12 mouse cellular contexts compared by ENCODE assay signal in the genomic region with DNA sequence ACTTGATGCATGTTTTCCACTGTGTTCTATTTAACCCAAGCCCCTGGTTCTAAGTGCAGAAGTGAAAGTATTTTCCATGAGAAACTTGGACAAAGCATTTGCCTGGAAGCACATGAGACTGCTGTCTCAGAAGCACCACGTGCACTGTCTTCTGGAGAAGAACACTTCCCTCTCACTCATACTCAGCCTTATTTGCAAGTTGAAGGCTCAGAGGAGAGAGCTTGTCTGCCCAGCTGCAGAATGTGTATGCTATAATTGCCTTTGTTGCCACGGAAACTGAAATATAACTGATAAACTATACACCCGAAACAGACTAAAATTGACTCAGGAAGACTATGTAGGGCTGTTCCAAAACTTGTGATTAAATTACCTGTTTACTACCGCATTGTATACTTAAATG.
A peak's percentile ranks its signal among the peaks of the same experiment; 100 is the strongest.
DNase-seq lines count a peak whose midpoint lies in the region; ATAC-seq and TF ChIP-seq lines count a peak whose summit lies in the region.
"Had no signal": no experiment of that assay in that cellular context is flagged by ENCODE, and none has a peak within 500 bp of the region (broad histone marks: within the 10 kb centered on the region; RNA-seq: fewer than 3 reads in every experiment).

No protein-coding gene starts in this region.

- TF ChIP-seq CTCF in lung, postnatal 0 days (IDR thresholded peaks at IDR 0.05), result no peak

- H3K27ac ChIP-seq in lung, postnatal 0 days (ENCODE audit: low read length), result no peak overlapping the region
- H3K27ac ChIP-seq in embryonic facial prominence, embryonic 14.5 days (replicated peaks; ENCODE audit: low read depth, low read length), result no peak overlapping the region
- no peak overlapping the region for H3K27ac ChIP-seq in heart, embryonic 10.5 days
- H3K27ac ChIP-seq: liver, embryonic 13.5 days; neural tube, embryonic 13.5 days had no signal

- no peaks in the 10 kb centered on the region for H3K36me3 ChIP-seq in lung, postnatal 0 days (ENCODE audit: insufficient read depth, low read length)
- H3K36me3 ChIP-seq in embryonic facial prominence, embryonic 14.5 days (ENCODE audit: control insufficient read depth, insufficient read depth, low read length), result no peaks in the 10 kb centered on the region
- H3K36me3 ChIP-seq in heart, embryonic 10.5 days, result no peaks in the 10 kb centered on the region
- H3K36me3 ChIP-seq: liver, embryonic 13.5 days; neural tube, embryonic 13.5 days had no signal

- H3K27me3 ChIP-seq in lung, postnatal 0 days (replicated peaks; ENCODE audit: insufficient read depth, low read length), result no peaks in the 10 kb centered on the region
- H3K27me3 ChIP-seq in embryonic facial prominence, embryonic 14.5 days (replicated peaks; ENCODE audit: control insufficient read depth, insufficient read depth, low read length), result no peaks in the 10 kb centered on the region
- no peaks in the 10 kb centered on the region for H3K27me3 ChIP-seq in heart, embryonic 10.5 days (ENCODE audit: insufficient read depth, poor library complexity, severe bottlenecking)
- H3K27me3 ChIP-seq: liver, embryonic 13.5 days; neural tube, embryonic 13.5 days had no signal

- H3K4me1 ChIP-seq in lung, postnatal 0 days (ENCODE audit: insufficient read depth, low read depth, low read length), result no peaks in the 10 kb centered on the region
- H3K4me1 ChIP-seq in embryonic facial prominence, embryonic 14.5 days (ENCODE audit: control insufficient read depth, insufficient read depth, low read length), result no peaks in the 10 kb centered on the region
- H3K4me1 ChIP-seq in heart, embryonic 10.5 days, result no peaks in the 10 kb centered on the region
- H3K4me1 ChIP-seq: liver, embryonic 13.5 days; neural tube, embryonic 13.5 days had no signal

- peak; percentile 10 for DNase-seq in lung, postnatal 0 days (ENCODE audit: low spot score)
- no peak for DNase-seq in lung, postnatal 10 days
- DNase-seq in embryonic facial prominence, embryonic 14.5 days (ENCODE audit: low spot score), result peak; percentile 8
- peak; percentile 3 for DNase-seq in layer of hippocampus, adult 9-10 months (ENCODE audit: low spot score)
- peak; percentile 35 to 71 for DNase-seq in right cerebral cortex, postnatal 10 days (ENCODE audit: low spot score in 2 of 2)
- no peak for DNase-seq in liver
- DNase-seq in heart, embryonic 10.5 days (ENCODE audit: low spot score), result no peak
- DNase-seq in spleen, adult 12 weeks (ENCODE audit: low spot score), result no peak
- DNase-seq: kidney, postnatal 36 days; liver, embryonic 13.5 days had no signal

- no peak overlapping the region for H3K4me3 ChIP-seq in lung, postnatal 0 days (ENCODE audit: low read depth, low read length)
- H3K4me3 ChIP-seq in embryonic facial prominence, embryonic 14.5 days (ENCODE audit: low read depth, low read length), result no peak overlapping the region
- no peak overlapping the region for H3K4me3 ChIP-seq in heart, embryonic 10.5 days
- H3K4me3 ChIP-seq: liver, embryonic 13.5 days; neural tube, embryonic 13.5 days had no signal

- no peak overlapping the region for H3K9ac ChIP-seq in lung, postnatal 0 days (replicated peaks; ENCODE audit: low read depth)
- H3K9ac ChIP-seq in embryonic facial prominence, embryonic 14.5 days (ENCODE audit: low read depth, low read length), result no peak overlapping the region
- H3K9ac ChIP-seq: liver, embryonic 13.5 days; neural tube, embryonic 13.5 days had no signal

- no peak for ATAC-seq in lung, postnatal 0 days
- ATAC-seq in embryonic facial prominence, embryonic 14.5 days (ENCODE audit: low read depth), result no peak
- ATAC-seq: intestine, embryonic 16.5 days had no signal

- TF ChIP-seq EP300 in lung, postnatal 0 days (IDR thresholded peaks at IDR 0.05), result no peak

- H3K4me2 ChIP-seq in lung, postnatal 0 days (replicated peaks; ENCODE audit: low read depth, low read length), result no peak overlapping the region
- H3K4me2 ChIP-seq in embryonic facial prominence, embryonic 14.5 days (ENCODE audit: low read depth, low read length), result no peak overlapping the region
- H3K4me2 ChIP-seq: liver, embryonic 13.5 days; neural tube, embryonic 13.5 days had no signal

- 53% methylated on average over 4 of the region's 4 CpGs for WGBS in lung, postnatal 0 days
- WGBS in embryonic facial prominence, embryonic 14.5 days, result 67% methylated on average over 4 of the region's 4 CpGs
- 78% methylated on average over 4 of the region's 4 CpGs for WGBS in heart, embryonic 10.5 days

- no peaks in the 10 kb centered on the region for H3K9me3 ChIP-seq in lung, postnatal 0 days (ENCODE audit: low read length)
- no peaks in the 10 kb centered on the region for H3K9me3 ChIP-seq in embryonic facial prominence, embryonic 14.5 days (ENCODE audit: control insufficient read depth, low read length)
- H3K9me3 ChIP-seq in heart, embryonic 10.5 days, result no peaks in the 10 kb centered on the region
- H3K9me3 ChIP-seq: liver, embryonic 13.5 days; neural tube, embryonic 13.5 days had no signal

Comparison
In these comparisons a context has a peak if more than half of its experiments do, and no peak if none do; other contexts are left out.
1. DNase-seq: peak in lung, postnatal 0 days (single experiment), embryonic facial prominence, embryonic 14.5 days (single experiment), layer of hippocampus, adult 9-10 months (single experiment) and right cerebral cortex, postnatal 10 days (2 of 2); none in lung, postnatal 10 days (single experiment), liver (single experiment), heart, embryonic 10.5 days (single experiment) and spleen, adult 12 weeks (single experiment).